Mouse (Mus musculus): ENCODE results near the gene Gm815. TPM values are rescaled to one million over a fixed set of nuclear protein-coding genes. Genes with fewer than 3 reads are reported as not detected.

Gm815 gene
- not detected for total RNA-seq (2021)

- intact Hi-C loops (cut with DNase I), result loop anchor here (5.0 kb wide), 1 partner anchor 332 kb away; the partner anchor contains the start of gene Vldlr
- DNase-seq (ENCODE audit: extremely low spot score in 1 of 2, low spot score in 2 of 2), result no peak
Observed at GRCm38 (mm10) chr19:26885616-26886015, at the start of gene Gm815. Gm815 (plus strand) TSS chr19:26885881.

- intact Hi-C loops (cut with DNase I), result no loop called here
- DNase-seq (ENCODE audit: extremely low spot score in 1 of 2, low spot score in 2 of 2), result no peak
Observed at GRCm38 (mm10) chr19:26837626-26838025, 48.1 kb upstream of the Gm815 start.

GRCm38 (mm10) chr19:26843896-26844295, 41.8 kb upstream of the Gm815 start:
- intact Hi-C loops (cut with DNase I), result no loop called here
- no peak for DNase-seq (ENCODE audit: extremely low spot score in 1 of 2, low spot score in 2 of 2)

GRCm38 (mm10) chr19:26844813-26845212, 40.9 kb upstream of the Gm815 start:
- no peak for DNase-seq (ENCODE audit: extremely low spot score in 1 of 2, low spot score in 2 of 2)

GRCm38 (mm10) chr19:26845276-26846016, 40.2 kb upstream of the Gm815 start:
- peak; percentile 86 to 87 for DNase-seq (ENCODE audit: extremely low spot score in 1 of 2, low spot score in 2 of 2)
- intact Hi-C loops (cut with DNase I), result no loop called here

More at GRCm38 (mm10) chr19:26844813-26845212, 40.9 kb upstream of the Gm815 start:
- intact Hi-C loops (cut with DNase I), result no loop called here

GRCm38 (mm10) chr19:26846017-26846285, 39.7 kb upstream of the Gm815 start:
- no peak for DNase-seq (ENCODE audit: extremely low spot score in 1 of 2, low spot score in 2 of 2)
- intact Hi-C loops (cut with DNase I), result no loop called here

- DNase-seq (ENCODE audit: extremely low spot score in 1 of 2, low spot score in 2 of 2), result no peak
- intact Hi-C loops (cut with DNase I), result loop anchor here (5.0 kb wide), 1 partner anchor 104 kb away; no protein-coding TSS in a partner anchor
Observed at GRCm38 (mm10) chr19:26851017-26851782, 34.5 kb upstream of the Gm815 start.

- DNase-seq (ENCODE audit: extremely low spot score in 1 of 2, low spot score in 2 of 2), result no peak
- intact Hi-C loops (cut with DNase I), result loop anchor here (5.0 kb wide), 1 partner anchor 105 kb away; no protein-coding TSS in a partner anchor
Observed at GRCm38 (mm10) chr19:26852325-26852900, 33.3 kb upstream of the Gm815 start.

- intact Hi-C loops (cut with DNase I), result loop anchor here (5.0 kb wide), 1 partner anchor 106 kb away; no protein-coding TSS in a partner anchor
- DNase-seq (ENCODE audit: extremely low spot score in 1 of 2, low spot score in 2 of 2), result no peak
Observed at GRCm38 (mm10) chr19:26853701-26854282, 31.9 kb upstream of the Gm815 start.

GRCm38 (mm10) chr19:26854661-26855060, 31.0 kb upstream of the Gm815 start:
- no peak for DNase-seq (ENCODE audit: extremely low spot score in 1 of 2, low spot score in 2 of 2)
- intact Hi-C loops (cut with DNase I), result loop anchor here (5.0 kb wide), 1 partner anchor 107 kb away; no protein-coding TSS in a partner anchor

- no peak for DNase-seq (ENCODE audit: extremely low spot score in 1 of 2, low spot score in 2 of 2)
- intact Hi-C loops (cut with DNase I), result no loop called here
Observed at GRCm38 (mm10) chr19:26855152-26855551, 30.5 kb upstream of the Gm815 start.

- intact Hi-C loops (cut with DNase I), result no loop called here
- DNase-seq (ENCODE audit: extremely low spot score in 1 of 2, low spot score in 2 of 2), result no peak
Observed at GRCm38 (mm10) chr19:26858427-26859194, 27.1 kb upstream of the Gm815 start.

GRCm38 (mm10) chr19:26859195-26859570, 26.5 kb upstream of the Gm815 start:
- intact Hi-C loops (cut with DNase I), result no loop called here

GRCm38 (mm10) chr19:26863662-26864061, 22.0 kb upstream of the Gm815 start:
- no peak for DNase-seq (ENCODE audit: extremely low spot score in 1 of 2, low spot score in 2 of 2)
- intact Hi-C loops (cut with DNase I), result no loop called here

More at GRCm38 (mm10) chr19:26859195-26859570, 26.5 kb upstream of the Gm815 start:
- no peak for DNase-seq (ENCODE audit: extremely low spot score in 1 of 2, low spot score in 2 of 2)

- intact Hi-C loops (cut with DNase I), result no loop called here
- DNase-seq (ENCODE audit: extremely low spot score in 1 of 2, low spot score in 2 of 2), result no peak
Observed at GRCm38 (mm10) chr19:26864975-26865690, 20.5 kb upstream of the Gm815 start.

- no peak for DNase-seq (ENCODE audit: extremely low spot score in 1 of 2, low spot score in 2 of 2)
- intact Hi-C loops (cut with DNase I), result no loop called here
Observed at GRCm38 (mm10) chr19:26865736-26866135, 19.9 kb upstream of the Gm815 start.

GRCm38 (mm10) chr19:26869591-26869990, 16.1 kb upstream of the Gm815 start:
- intact Hi-C loops (cut with DNase I), result no loop called here
- no peak for DNase-seq (ENCODE audit: extremely low spot score in 1 of 2, low spot score in 2 of 2)

- intact Hi-C loops (cut with DNase I), result no loop called here
Observed at GRCm38 (mm10) chr19:26870280-26870679, 15.4 kb upstream of the Gm815 start.

More at GRCm38 (mm10) chr19:26870280-26870679, 15.4 kb upstream of the Gm815 start:
- DNase-seq (ENCODE audit: extremely low spot score in 1 of 2, low spot score in 2 of 2), result no peak

Data from left cerebral cortex, postnatal 10 days (tissue).